Mouse (Mus musculus) olfactory bulb, adult 2 months (tissue): ENCODE results near the gene Grin3a. TPM values are rescaled to one million over a fixed set of nuclear protein-coding genes. Genes with fewer than 3 reads are reported as not detected.

Source experiments
- H3K27ac ChIP-seq: fragments of 200-500 bp; 2 replicates; pipeline ENCODE4 v1.5.1; 2012; ENCODE audit warnings: low read depth, low read length; ENCODE audit not compliant: insufficient read depth
- H3K4me1 ChIP-seq: fragments of 200-500 bp; 2 replicates; pipeline ENCODE4 v1.6.1; 2012; ENCODE audit warnings: low read length; ENCODE audit not compliant: control insufficient read depth, insufficient read depth
- H3K4me3 ChIP-seq: fragments of 200-500 bp; 2 replicates; pipeline ENCODE4 v1.5.1; 2012; ENCODE audit warnings: mild to moderate bottlenecking, low read depth, low read length, moderate library complexity; ENCODE audit not compliant: insufficient read depth
- CTCF ChIP-seq: fragments of 200-500 bp; IDR thresholded peaks from 2 replicates; pipeline ENCODE4 v1.5.1; 2012; ENCODE audit warnings: low read depth, mild to moderate bottlenecking, low read length, moderate library complexity; ENCODE audit not compliant: insufficient read depth
- POLR2A ChIP-seq: fragments of 200-500 bp; IDR thresholded peaks from 2 replicates; pipeline ENCODE4 v1.6.1; 2012; ENCODE audit warnings: mild to moderate bottlenecking, low read depth, low read length, moderate library complexity; ENCODE audit not compliant: insufficient read depth
- WGBS: fragments of 180-500 bp; shearing (Covaris S2); methylation state at CpG from one replicate; pipeline ENCODE4 v1.1.7; 2018; 5-methylcytosine and 5-hydroxymethylcytosine counted together
- polyA plus RNA-seq: library from polyadenylated mRNA; stranded (reverse); fragments of >200 nt; gene quantifications from 2 replicates; pipeline ENCODE4 v1.2.4, GENCODE M21; 2012; ENCODE audit warnings: low replicate concordance; ENCODE audit not compliant: missing spikeins, insufficient read depth, insufficient read length

Gene Grin3a
- polyA plus RNA-seq, 1 experiment = not detected

DNA sequence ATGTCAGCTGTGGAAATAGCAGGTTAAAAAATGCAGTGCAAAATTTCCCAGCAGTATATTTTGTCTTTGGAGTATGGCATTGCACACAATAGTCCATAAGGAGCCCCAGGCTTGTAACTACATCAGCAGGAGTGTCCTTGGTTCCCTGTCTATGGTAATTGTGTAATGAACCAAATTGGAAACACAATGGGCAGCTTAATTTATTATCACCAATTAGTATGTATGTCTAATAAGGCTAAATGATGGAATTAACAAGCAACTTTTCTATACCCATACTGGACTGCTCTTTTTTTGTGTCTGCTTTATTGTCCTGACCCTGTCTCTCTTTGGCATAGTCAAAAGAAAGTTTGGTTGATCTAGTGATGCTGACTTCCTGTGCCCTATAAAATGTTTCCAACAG lies 38.8 kb downstream of the Grin3a start:
- no peaks in the 10 kb centered on the region for H3K4me1 ChIP-seq
- no peak overlapping the region for H3K4me3 ChIP-seq
- TF ChIP-seq POLR2A = no peak
- no peak for TF ChIP-seq CTCF
- H3K27ac ChIP-seq = no peak overlapping the region

DNA sequence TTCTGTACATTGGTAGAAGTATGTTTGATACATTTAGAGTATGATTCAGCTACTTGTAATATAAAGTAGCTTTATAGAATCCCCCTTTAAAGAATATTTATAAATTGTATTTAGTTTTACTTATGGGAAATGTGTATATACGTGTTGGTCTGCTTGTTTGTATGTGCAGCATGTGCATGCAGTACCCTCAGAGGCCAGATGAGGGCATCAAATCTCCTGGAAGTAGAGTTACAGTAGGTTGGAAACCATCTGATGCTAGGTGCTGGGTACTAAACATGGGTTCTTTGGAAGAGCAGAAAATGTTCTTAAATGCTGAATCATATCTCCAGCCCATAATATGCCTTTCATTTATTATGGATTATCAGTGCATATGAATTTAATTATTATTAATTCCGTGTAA lies 46.2 kb downstream of the Grin3a start:
- no peak overlapping the region for H3K4me3 ChIP-seq
- TF ChIP-seq CTCF = no peak
- WGBS = 95% methylated on average over 2 of the region's 2 CpGs

DNA sequence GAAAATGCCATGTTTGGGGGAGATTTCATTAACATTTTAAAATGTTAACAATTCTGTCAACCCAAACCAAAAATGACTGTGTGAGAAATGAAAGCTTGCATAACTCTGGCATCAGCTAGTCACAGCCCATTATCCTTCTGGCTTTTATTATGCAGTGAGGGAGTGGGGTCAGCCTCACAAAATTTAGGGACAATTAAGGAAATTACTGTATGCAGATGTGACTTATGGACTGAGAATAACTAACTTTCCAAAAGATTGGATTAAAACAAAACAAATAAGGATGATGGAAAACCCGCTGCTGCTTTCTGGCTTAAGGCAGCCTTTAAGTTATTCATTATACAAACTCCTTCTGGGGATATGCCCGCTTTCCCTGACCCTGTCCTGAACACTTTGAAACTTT lies 56.6 kb downstream of the Grin3a start:
- TF ChIP-seq POLR2A = no peak
- WGBS = 79% methylated on average over 2 of the region's 2 CpGs
- no peak overlapping the region for H3K4me3 ChIP-seq
- H3K4me1 ChIP-seq = no peaks in the 10 kb centered on the region
- no peak overlapping the region for H3K27ac ChIP-seq

More for the DNA sequence above, 46.2 kb downstream of the Grin3a start:
- H3K27ac ChIP-seq = no peak overlapping the region
- no peaks in the 10 kb centered on the region for H3K4me1 ChIP-seq

GRCm38 (mm10) chr4:49742847-49743246 lies 102.7 kb downstream of the Grin3a start:
- TF ChIP-seq POLR2A (no peak), CTCF (no peak)
- no peak overlapping the region for H3K27ac ChIP-seq
- WGBS = 94% methylated on average over 5 of the region's 5 CpGs

DNA sequence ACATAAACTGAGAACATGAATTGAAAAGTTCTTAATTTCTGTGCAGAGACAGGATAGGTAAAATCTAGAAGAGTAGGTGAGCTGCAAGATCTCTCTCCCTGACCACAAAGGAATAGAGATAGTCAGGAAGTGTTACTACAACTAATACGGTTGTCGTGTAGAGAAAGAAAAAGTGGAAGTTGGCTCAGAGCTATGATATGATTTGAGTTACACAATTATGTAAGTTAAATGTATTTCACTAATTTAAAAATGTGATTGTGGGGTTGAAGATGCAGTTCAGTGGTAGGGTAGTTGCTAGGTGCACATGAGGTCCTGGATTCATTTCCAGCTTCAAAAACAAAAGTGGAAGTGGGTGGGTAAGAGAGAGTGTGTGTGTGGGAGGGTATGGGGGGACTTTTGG lies 103.6 kb downstream of the Grin3a start:
- Histone ChIP-seq H3K4me1 (no peaks in the 10 kb centered on the region), H3K4me3 (no peak overlapping the region), H3K27ac (no peak overlapping the region)
- TF ChIP-seq CTCF (no peak), POLR2A (no peak)
- WGBS = 96% methylated on average over 2 of the region's 2 CpGs

More at GRCm38 (mm10) chr4:49742847-49743246, 102.7 kb downstream of the Grin3a start:
- H3K4me1 ChIP-seq = no peaks in the 10 kb centered on the region
- no peak overlapping the region for H3K4me3 ChIP-seq

DNA sequence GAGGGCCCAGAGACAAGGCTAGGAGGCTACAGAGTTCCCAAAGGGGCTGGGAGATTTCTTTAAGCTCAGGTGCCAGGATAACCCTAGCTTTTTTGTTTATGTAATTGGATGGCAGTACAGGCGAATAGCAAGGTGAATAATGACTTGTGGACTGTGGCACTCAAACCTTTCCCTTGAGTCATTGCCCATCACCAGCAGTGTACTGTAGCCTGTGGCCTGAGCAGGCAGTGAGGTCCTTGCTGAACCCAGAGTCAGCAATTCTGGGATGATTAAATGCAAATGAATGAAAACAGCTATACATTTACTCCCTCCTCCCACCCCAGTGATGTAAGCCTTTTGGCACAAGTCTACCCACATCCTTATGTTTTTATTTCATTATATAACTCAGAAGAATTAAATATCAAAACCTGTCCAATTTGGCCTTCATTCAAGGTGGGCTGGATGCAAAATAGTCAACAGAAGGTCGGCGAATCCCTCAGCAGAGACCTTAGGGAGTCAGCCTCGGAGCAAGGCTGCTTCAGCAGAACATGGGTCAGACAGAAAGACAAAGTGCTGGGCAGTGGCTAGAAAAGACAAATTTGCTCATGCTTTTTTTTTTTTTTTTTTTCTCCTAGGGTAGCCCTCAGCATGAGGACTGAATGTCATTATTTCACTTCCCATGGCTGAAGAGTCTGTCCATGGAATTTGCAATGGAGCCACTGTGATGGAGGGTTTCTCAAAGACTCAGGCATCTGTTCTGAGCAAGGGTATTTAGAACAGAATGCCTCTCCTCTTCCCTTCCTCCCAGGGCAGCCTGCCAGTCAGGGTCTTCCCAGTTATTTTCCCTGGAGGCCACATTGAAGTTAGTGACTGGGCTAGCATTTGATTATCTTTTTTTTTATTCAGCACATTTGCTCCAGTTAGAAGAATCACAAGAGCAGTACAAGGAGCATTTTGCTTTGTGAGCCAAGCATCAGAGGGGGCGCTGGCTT lies 104.5 kb downstream of the Grin3a start:
- Histone ChIP-seq H3K27ac (no peak overlapping the region), H3K4me3 (no peak overlapping the region), H3K4me1 (no peaks in the 10 kb centered on the region)
- 73% methylated on average over 5 of the region's 5 CpGs for WGBS
- no peak for TF ChIP-seq CTCF
- TF ChIP-seq POLR2A = no peak

- H3K4me3 ChIP-seq = no peak overlapping the region
- TF ChIP-seq CTCF (no peak), POLR2A (no peak)
- no peak overlapping the region for H3K27ac ChIP-seq
- 53% methylated on average over 1 of the region's 1 CpGs for WGBS
- H3K4me1 ChIP-seq = no peaks in the 10 kb centered on the region
Observed at GRCm38 (mm10) chr4:49739561-49739960, 106.0 kb downstream of the Grin3a start.

DNA sequence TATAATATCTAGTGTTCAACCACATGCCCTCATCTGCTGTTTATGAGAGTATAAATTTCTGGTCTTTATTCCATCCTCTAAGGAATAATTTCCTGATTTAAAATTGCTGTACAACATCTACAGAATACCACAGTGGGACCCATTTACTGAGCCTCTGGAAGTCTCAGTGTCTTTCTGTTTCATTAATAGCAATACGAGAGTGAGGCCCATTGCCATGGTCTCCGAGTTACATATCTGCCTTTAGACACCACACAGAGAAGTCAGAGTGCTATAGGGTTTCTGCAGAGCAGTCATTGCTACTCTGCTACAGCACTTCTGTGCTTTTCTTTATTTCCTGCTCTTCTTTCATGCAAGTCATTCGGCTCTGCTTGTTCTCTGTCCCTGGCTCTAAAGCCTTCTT lies 116.2 kb downstream of the Grin3a start:
- 71% methylated on average over 3 of the region's 3 CpGs for WGBS
- Histone ChIP-seq H3K4me3 (no peak overlapping the region), H3K27ac (no peak overlapping the region), H3K4me1 (no peaks in the 10 kb centered on the region)
- TF ChIP-seq CTCF = no peak
- no peak for TF ChIP-seq POLR2A

GRCm38 (mm10) chr4:49723908-49724307 lies 121.6 kb downstream of the Grin3a start:
- no peak for TF ChIP-seq POLR2A
- TF ChIP-seq CTCF = no peak
- no peak overlapping the region for H3K27ac ChIP-seq
- WGBS = 97% methylated on average over 2 of the region's 2 CpGs

More at GRCm38 (mm10) chr4:49723908-49724307, 121.6 kb downstream of the Grin3a start:
- Histone ChIP-seq H3K4me3 (no peak overlapping the region), H3K4me1 (no peaks in the 10 kb centered on the region)
